Mouse (Mus musculus): ENCODE measurements around the gene Haghl. TPM values are rescaled to one million over a fixed set of nuclear protein-coding genes. Genes with fewer than 3 reads are reported as not detected.

Gene Haghl
- polyA plus RNA-seq, 1 experiment = 45.8 TPM

GRCm38 (mm10) chr17:25738861-25739260 is 46.6 kb downstream of the Haghl start:
- no peak for TF ChIP-seq CTCF (IDR thresholded peaks at IDR 0.05; ENCODE audit: control insufficient read depth, insufficient read depth, low read length)
- no peak for TF ChIP-seq POLR2A (IDR thresholded peaks at IDR 0.05; ENCODE audit: borderline replicate concordance, control insufficient read depth, low read depth, low read length)
- WGBS = 65% methylated on average over 7 of the region's 7 CpGs
- Histone ChIP-seq H3K27ac (ENCODE audit: control insufficient read depth, insufficient read depth, low read depth, low read length, poor library complexity) (no peak overlapping the region), H3K4me3 (replicated peaks; ENCODE audit: control insufficient read depth, low read depth, low read length) (no peak overlapping the region), H3K4me1 (ENCODE audit: control insufficient read depth, insufficient read depth, low read length) (no peaks in the 10 kb centered on the region)

GRCm38 (mm10) chr17:25735745-25736144 is 49.7 kb downstream of the Haghl start, which contains the start of gene Mslnl:
Mslnl (plus strand) TSS chr17:25736042.
- 73% methylated on average over 3 of the region's 3 CpGs for WGBS
- Histone ChIP-seq H3K27ac (ENCODE audit: control insufficient read depth, insufficient read depth, low read depth, low read length, poor library complexity) (no peak within 1 kb of the TSS), H3K4me1 (ENCODE audit: control insufficient read depth, insufficient read depth, low read length) (no peaks in the 10 kb centered on the region), H3K4me3 (replicated peaks; ENCODE audit: control insufficient read depth, low read depth, low read length) (no peak within 1 kb of the TSS)
- TF ChIP-seq CTCF (IDR thresholded peaks at IDR 0.05; ENCODE audit: control insufficient read depth, insufficient read depth, low read length) (no peak), POLR2A (IDR thresholded peaks at IDR 0.05; ENCODE audit: borderline replicate concordance, control insufficient read depth, low read depth, low read length) (no peak)

- TF ChIP-seq POLR2A (IDR thresholded peaks at IDR 0.05; ENCODE audit: borderline replicate concordance, control insufficient read depth, low read depth, low read length) (no peak), CTCF (IDR thresholded peaks at IDR 0.05; ENCODE audit: control insufficient read depth, insufficient read depth, low read length) (no peak)
- H3K4me3 ChIP-seq (replicated peaks; ENCODE audit: control insufficient read depth, low read depth, low read length) = no peak overlapping the region
- 77% methylated on average over 5 of the region's 5 CpGs for WGBS
Observed at GRCm38 (mm10) chr17:25735246-25735645, 50.2 kb downstream of the Haghl start.

GRCm38 (mm10) chr17:25732082-25732481 is 53.4 kb downstream of the Haghl start:
- H3K27ac ChIP-seq (ENCODE audit: control insufficient read depth, insufficient read depth, low read depth, low read length, poor library complexity) = no peak overlapping the region
- peaks cover 3% of the 10 kb centered on the region for H3K4me1 ChIP-seq (ENCODE audit: control insufficient read depth, insufficient read depth, low read length)
- WGBS = 19% methylated on average over 2 of the region's 2 CpGs
- no peak for TF ChIP-seq POLR2A (IDR thresholded peaks at IDR 0.05; ENCODE audit: borderline replicate concordance, control insufficient read depth, low read depth, low read length)
- peak; percentile 90 for TF ChIP-seq CTCF (IDR thresholded peaks at IDR 0.05; ENCODE audit: control insufficient read depth, insufficient read depth, low read length)
- no peak overlapping the region for H3K4me3 ChIP-seq (replicated peaks; ENCODE audit: control insufficient read depth, low read depth, low read length)

More at GRCm38 (mm10) chr17:25735246-25735645, 50.2 kb downstream of the Haghl start:
- Histone ChIP-seq H3K27ac (ENCODE audit: control insufficient read depth, insufficient read depth, low read depth, low read length, poor library complexity) (no peak overlapping the region), H3K4me1 (ENCODE audit: control insufficient read depth, insufficient read depth, low read length) (no peaks in the 10 kb centered on the region)

Other genes with a start within 250 kb of the Haghl start
- gene Sox8, start 215.0 kb downstream of the Haghl start, polyA plus RNA-seq (2011; ENCODE audit: insufficient read depth, insufficient read length, low replicate concordance, missing spikeins) = 1.2 TPM in 2 replicates
- 5.3 and 18.8 TPM in 2 replicates for gene Lmf1, start 206.6 kb downstream of the Haghl start, polyA plus RNA-seq (2011; ENCODE audit: insufficient read depth, insufficient read length, low replicate concordance, missing spikeins)
- gene Gng13, start 68.5 kb downstream of the Haghl start, polyA plus RNA-seq (2011; ENCODE audit: insufficient read depth, insufficient read length, low replicate concordance, missing spikeins) = 4.0 and 6.2 TPM in 2 replicates
- gene Chtf18, start 58.3 kb downstream of the Haghl start, polyA plus RNA-seq (2011; ENCODE audit: insufficient read depth, insufficient read length, low replicate concordance, missing spikeins) = 58.2 and 136 TPM in 2 replicates
- 3.6 and 8.6 TPM in 2 replicates for gene Rpusd1, start 58.0 kb downstream of the Haghl start, polyA plus RNA-seq (2011; ENCODE audit: insufficient read depth, insufficient read length, low replicate concordance, missing spikeins)
- gene Mslnl, start 49.6 kb downstream of the Haghl start, polyA plus RNA-seq (2011; ENCODE audit: insufficient read depth, insufficient read length, low replicate concordance, missing spikeins) = not detected in 2 replicates
- 1.7 TPM in 1 of 2 replicates, not detected in the other for gene Msln, start 31.3 kb downstream of the Haghl start, polyA plus RNA-seq (2011; ENCODE audit: insufficient read depth, insufficient read length, low replicate concordance, missing spikeins)
- gene Narfl, start 11.9 kb downstream of the Haghl start, polyA plus RNA-seq (2011; ENCODE audit: insufficient read depth, insufficient read length, low replicate concordance, missing spikeins) = 11.8 and 17.0 TPM in 2 replicates
- not detected in 2 replicates for gene Ccdc78, start 907 bp upstream of the Haghl start, polyA plus RNA-seq (2011; ENCODE audit: insufficient read depth, insufficient read length, low replicate concordance, missing spikeins)
- gene Fam173a, start 7.2 kb upstream of the Haghl start, polyA plus RNA-seq (2011; ENCODE audit: insufficient read depth, insufficient read length, low replicate concordance, missing spikeins) = 33.4 and 149 TPM in 2 replicates
- gene AC134908.4, start 10.0 kb upstream of the Haghl start, polyA plus RNA-seq (2011; ENCODE audit: insufficient read depth, insufficient read length, low replicate concordance, missing spikeins) = 4.6 TPM in 1 of 2 replicates, not detected in the other
- gene Metrn, start 11.5 kb upstream of the Haghl start, polyA plus RNA-seq (2011; ENCODE audit: insufficient read depth, insufficient read length, low replicate concordance, missing spikeins) = 38.6 and 74.8 TPM in 2 replicates
- gene Fbxl16, start 23.4 kb upstream of the Haghl start, polyA plus RNA-seq (2011; ENCODE audit: insufficient read depth, insufficient read length, low replicate concordance, missing spikeins) = not detected in 2 replicates
- 6.8 and 17.0 TPM in 2 replicates for gene Wdr24, start 38.0 kb upstream of the Haghl start, polyA plus RNA-seq (2011; ENCODE audit: insufficient read depth, insufficient read length, low replicate concordance, missing spikeins)
- 8.8 and 13.4 TPM in 2 replicates for gene Jmjd8, start 43.2 kb upstream of the Haghl start, polyA plus RNA-seq (2011; ENCODE audit: insufficient read depth, insufficient read length, low replicate concordance, missing spikeins)
- 125 and 140 TPM in 2 replicates for gene Stub1, start 47.7 kb upstream of the Haghl start, polyA plus RNA-seq (2011; ENCODE audit: insufficient read depth, insufficient read length, low replicate concordance, missing spikeins)
- gene Rhbdl1, start 51.6 kb upstream of the Haghl start, polyA plus RNA-seq (2011; ENCODE audit: insufficient read depth, insufficient read length, low replicate concordance, missing spikeins) = 3.2 and 10.7 TPM in 2 replicates
- gene Gm20683, start 56.1 kb upstream of the Haghl start, polyA plus RNA-seq (2011; ENCODE audit: insufficient read depth, insufficient read length, low replicate concordance, missing spikeins) = 6.7 TPM in 1 of 2 replicates, not detected in the other
- 33.5 and 50.5 TPM in 2 replicates for gene Rhot2, start 59.2 kb upstream of the Haghl start, polyA plus RNA-seq (2011; ENCODE audit: insufficient read depth, insufficient read length, low replicate concordance, missing spikeins)
- gene Wdr90, start 75.8 kb upstream of the Haghl start, polyA plus RNA-seq (2011; ENCODE audit: insufficient read depth, insufficient read length, low replicate concordance, missing spikeins) = 31.1 and 62.0 TPM in 2 replicates
- gene Mcrip2, start 83.1 kb upstream of the Haghl start, polyA plus RNA-seq (2011; ENCODE audit: insufficient read depth, insufficient read length, low replicate concordance, missing spikeins) = 6.8 and 12.7 TPM in 2 replicates
- 25.6 and 30.0 TPM in 2 replicates for gene Mettl26, start 89.4 kb upstream of the Haghl start, polyA plus RNA-seq (2011; ENCODE audit: insufficient read depth, insufficient read length, low replicate concordance, missing spikeins)
- gene Wfikkn1, start 95.2 kb upstream of the Haghl start, polyA plus RNA-seq (2011; ENCODE audit: insufficient read depth, insufficient read length, low replicate concordance, missing spikeins) = 1.6 and 2.2 TPM in 2 replicates
- 5.0 and 6.9 TPM in 2 replicates for gene Rab40c, start 134.1 kb upstream of the Haghl start, polyA plus RNA-seq (2011; ENCODE audit: insufficient read depth, insufficient read length, low replicate concordance, missing spikeins)
- gene Pigq, start 159.3 kb upstream of the Haghl start, polyA plus RNA-seq (2011; ENCODE audit: insufficient read depth, insufficient read length, low replicate concordance, missing spikeins) = 241 and 296 TPM in 2 replicates
- gene Nhlrc4, start 159.3 kb upstream of the Haghl start, polyA plus RNA-seq (2011; ENCODE audit: insufficient read depth, insufficient read length, low replicate concordance, missing spikeins) = 3.8 and 6.8 TPM in 2 replicates
- gene A930017K11Rik, start 166.9 kb upstream of the Haghl start, polyA plus RNA-seq (2011; ENCODE audit: insufficient read depth, insufficient read length, low replicate concordance, missing spikeins) = not detected in 2 replicates
- gene Capn15, start 200.1 kb upstream of the Haghl start, polyA plus RNA-seq (2011; ENCODE audit: insufficient read depth, insufficient read length, low replicate concordance, missing spikeins) = 11.7 and 18.2 TPM in 2 replicates

Measured in bone marrow, adult 2 months (tissue).